In the genomic region with DNA sequence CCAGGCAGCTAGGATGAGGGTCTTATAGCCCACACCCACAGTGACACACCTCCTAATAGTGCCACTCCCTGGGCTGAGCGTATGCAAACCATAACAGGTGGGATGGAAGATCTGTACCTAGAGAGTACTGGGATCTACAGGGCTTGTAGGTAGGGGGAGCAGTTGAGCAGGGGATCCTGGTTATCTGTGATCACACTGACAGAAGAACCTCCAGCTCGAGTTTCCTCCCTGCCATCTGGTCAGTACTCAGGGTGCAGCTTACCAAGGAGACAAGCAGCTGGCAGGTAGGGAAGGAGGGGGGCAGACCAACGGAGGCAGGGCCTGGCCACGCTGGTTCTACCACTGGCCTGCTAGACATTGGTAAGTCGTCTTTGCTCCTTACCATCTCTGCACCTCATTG, we compare ENCODE assay signal across 9 mouse cellular contexts. TPM values are rescaled to one million over a fixed set of nuclear protein-coding genes. Genes with fewer than 3 reads are reported as not detected.
DNase-seq lines count a peak whose midpoint lies in the region; ATAC-seq lines count a peak whose summit lies in the region.
"Had no signal": no experiment of that assay in that cellular context is flagged by ENCODE, and none has a peak within 500 bp of the region (broad histone marks: within the 10 kb centered on the region; RNA-seq: fewer than 3 reads in every experiment).

No protein-coding gene starts in this region.

- no peaks in the 10 kb centered on the region for H3K9me3 ChIP-seq in midbrain, embryonic 15.5 days

- H3K4me1 ChIP-seq in midbrain, embryonic 15.5 days: no peaks in the 10 kb centered on the region

- H3K27ac ChIP-seq in midbrain, embryonic 15.5 days: no peak overlapping the region

- H3K27me3 ChIP-seq in midbrain, embryonic 15.5 days (replicated peaks): no peaks in the 10 kb centered on the region

- 32% methylated on average over 5 of the region's 5 CpGs for WGBS in midbrain, embryonic 15.5 days

- H3K36me3 ChIP-seq in midbrain, embryonic 15.5 days (replicated peaks): no peaks in the 10 kb centered on the region

- ATAC-seq in common myeloid progenitor, adult 5-6 weeks (replicated peaks; ENCODE audit: low read depth, poor library complexity, severe bottlenecking): peak; percentile 68
- no peak for ATAC-seq in midbrain, embryonic 15.5 days (replicated peaks)

- DNase-seq in layer of hippocampus, adult 11-12 months (ENCODE audit: low spot score): peak; percentile 43
- DNase-seq in layer of hippocampus, postnatal 25 days (ENCODE audit: extremely low spot score in 1 of 2, low spot score in 1 of 2): no peak
- peak; percentile 19 for DNase-seq in NIH3T3 (ENCODE audit: low read depth)
- DNase-seq in kidney, postnatal 14 days: peak; percentile 27
- peak; percentile 65 for DNase-seq in retina, embryonic 14.5 days (ENCODE audit: low spot score)
- DNase-seq in layer of hippocampus, postnatal 10 days (ENCODE audit: low spot score in 2 of 2): no peak

- H3K4me2 ChIP-seq in midbrain, embryonic 15.5 days: no peak overlapping the region

- no peak overlapping the region for H3K4me3 ChIP-seq in midbrain, embryonic 15.5 days

- H3K9ac ChIP-seq in midbrain, embryonic 15.5 days: no peak overlapping the region

RNA-seq across cellular contexts. Expression of gene Cib2, which starts 7.6 kb away (rescaled TPM):
- total RNA-seq in layer of hippocampus, postnatal 25 days (2021): 10 to 100 TPM; 17.0 to 22.1 TPM
- not detected in 2 replicates for total RNA-seq in common myeloid progenitor, adult 5-6 weeks (2017)
- polyA plus RNA-seq in midbrain, embryonic 15.5 days (2015; fragmentation: Nextera tagmentation; extraction: Ambion mirVana): 43.2 and 44.6 TPM in 2 replicates
- 10 to 100 TPM; 29.9 to 31.8 TPM for total RNA-seq in layer of hippocampus, postnatal 10 days (2021)

RNA-seq across cellular contexts. Expression of gene Sh2d7, which starts 13.6 kb away (rescaled TPM):
- not detected for total RNA-seq in layer of hippocampus, postnatal 25 days (2021)
- not detected in 2 replicates for total RNA-seq in common myeloid progenitor, adult 5-6 weeks (2017)
- not detected in 2 replicates for polyA plus RNA-seq in midbrain, embryonic 15.5 days (2015; fragmentation: Nextera tagmentation; extraction: Ambion mirVana)
- total RNA-seq in layer of hippocampus, postnatal 10 days (2021): not detected
- polyA plus RNA-seq: neural tube, embryonic 14.5 days had no signal

RNA-seq across cellular contexts. Expression of gene Idh3a, which starts 33.7 kb away (rescaled TPM):
- total RNA-seq in layer of hippocampus, postnatal 25 days (2021): 100 to 1,000 TPM; 176 to 189 TPM
- 86.3 and 104 TPM in 2 replicates for total RNA-seq in common myeloid progenitor, adult 5-6 weeks (2017)
- polyA plus RNA-seq in midbrain, embryonic 15.5 days (2015; fragmentation: Nextera tagmentation; extraction: Ambion mirVana): 132 and 136 TPM in 2 replicates
- 100 to 1,000 TPM; 184 to 199 TPM for total RNA-seq in layer of hippocampus, postnatal 10 days (2021)

RNA-seq across cellular contexts. Expression of gene Dmxl2, which starts 51.0 kb away (rescaled TPM):
- total RNA-seq in layer of hippocampus, postnatal 25 days (2021): 100 to 1,000 TPM; 187 to 212 TPM
- 3.2 and 7.7 TPM in 2 replicates for total RNA-seq in common myeloid progenitor, adult 5-6 weeks (2017)
- polyA plus RNA-seq in midbrain, embryonic 15.5 days (2015; fragmentation: Nextera tagmentation; extraction: Ambion mirVana): 57.0 and 63.2 TPM in 2 replicates
- total RNA-seq in layer of hippocampus, postnatal 10 days (2021): 100 to 1,000 TPM; 199 to 209 TPM

Comparison
In these comparisons a context has a peak if more than half of its experiments do, and no peak if none do; other contexts are left out.
1. DNase-seq: peak in layer of hippocampus, adult 11-12 months (single experiment), NIH3T3 (single experiment), kidney, postnatal 14 days (single experiment) and retina, embryonic 14.5 days (single experiment); none in layer of hippocampus, postnatal 25 days (0 of 2) and layer of hippocampus, postnatal 10 days (0 of 2).
2. RNA of gene Cib2, which starts 7.6 kb away (total RNA-seq): 29.9 to 31.8 TPM in layer of hippocampus, postnatal 10 days and 17.0 to 22.1 TPM in layer of hippocampus, postnatal 25 days; not detected in common myeloid progenitor, adult 5-6 weeks; every median in the first group is over 10 times any median in the second.